15 mouse cellular contexts compared by ENCODE assay signal in genomic region chr13:73290206-73290605, GRCm38 (mm10). TPM values are rescaled to one million over a fixed set of nuclear protein-coding genes. Genes with fewer than 3 reads are reported as not detected.
DNase-seq lines count a peak whose midpoint lies in the region; ATAC-seq and TF ChIP-seq lines count a peak whose summit lies in the region.
"Had no signal": no experiment of that assay in that cellular context is flagged by ENCODE, and none has a peak within 500 bp of the region (broad histone marks: within the 10 kb centered on the region; RNA-seq: fewer than 3 reads in every experiment).

No protein-coding gene starts in this region.

- ATAC-seq in heart, embryonic 14.5 days (ENCODE audit: insufficient number of reproducible peaks, insufficient read depth, low FRiP score, low read depth), result 0 out of 2 replicates have a peak, but pooled peaks have one; percentile 22
- ATAC-seq: midbrain, embryonic 13.5 days had no signal

- 77% methylated on average over 6 of the region's 6 CpGs for WGBS in kidney, adult 2 months
- WGBS in heart, embryonic 14.5 days, result 58% methylated on average over 6 of the region's 6 CpGs

- peak overlapping the region; percentile 57 for H3K9ac ChIP-seq in heart, embryonic 14.5 days (ENCODE audit: low read length)
- H3K9ac ChIP-seq: forebrain, embryonic 12.5 days; midbrain, embryonic 13.5 days; neural tube, embryonic 12.5 days had no signal

- no peak overlapping the region for H3K4me2 ChIP-seq in heart, embryonic 14.5 days (ENCODE audit: low read length)
- H3K4me2 ChIP-seq: forebrain, embryonic 12.5 days; midbrain, embryonic 13.5 days; neural tube, embryonic 12.5 days had no signal

- H3K4me3 ChIP-seq in kidney, adult 2 months (ENCODE audit: insufficient read depth, low read depth, low read length), result no peak overlapping the region
- no peak overlapping the region for H3K4me3 ChIP-seq in heart, embryonic 14.5 days (ENCODE audit: control insufficient read depth in 1 of 2, insufficient read depth in 1 of 2, low read depth in 1 of 2, low read length in 2 of 2)
- H3K4me3 ChIP-seq: forebrain, embryonic 12.5 days; midbrain, embryonic 13.5 days; neural tube, embryonic 12.5 days had no signal

- no peaks in the 10 kb centered on the region for H3K9me3 ChIP-seq in heart, embryonic 14.5 days (ENCODE audit: control insufficient read depth, low read length)
- H3K9me3 ChIP-seq: forebrain, embryonic 12.5 days; midbrain, embryonic 13.5 days; neural tube, embryonic 12.5 days had no signal

- no peaks in the 10 kb centered on the region for H3K36me3 ChIP-seq in kidney, adult 2 months (ENCODE audit: control insufficient read depth, insufficient read depth, low read length)
- H3K36me3 ChIP-seq in heart, embryonic 14.5 days (ENCODE audit: control insufficient read depth, insufficient read depth, low read length), result no peaks in the 10 kb centered on the region
- H3K36me3 ChIP-seq: forebrain, embryonic 12.5 days; midbrain, embryonic 13.5 days; neural tube, embryonic 12.5 days had no signal

- no peaks in the 10 kb centered on the region for H3K27me3 ChIP-seq in kidney, adult 2 months (replicated peaks; ENCODE audit: control insufficient read depth, insufficient read depth, low read length)
- H3K27me3 ChIP-seq in heart, embryonic 14.5 days (ENCODE audit: control insufficient read depth, insufficient read depth, low read length), result no peaks in the 10 kb centered on the region
- H3K27me3 ChIP-seq: neural tube, embryonic 12.5 days had no signal

- peak; percentile 5 for DNase-seq in kidney, adult 2 months
- no peak for DNase-seq in kidney, postnatal 36 days
- peak; percentile 17 for DNase-seq in gonadal fat pad, adult 2 months (ENCODE audit: low read depth)
- peak; percentile 4 for DNase-seq in skeletal muscle tissue, adult 2 months (ENCODE audit: low read depth, low spot score)
- no peak for DNase-seq in T-cell, adult 2 months (ENCODE audit: low spot score)
- no peak for DNase-seq in frontal cortex, postnatal 10 days (ENCODE audit: low spot score in 2 of 2)
- DNase-seq in frontal cortex, adult 2 months (ENCODE audit: extremely low spot score in 1 of 2, low spot score in 1 of 2), result no peak
- DNase-seq: cerebellum, adult 9-11 months; kidney, adult 9 months; layer of hippocampus, adult 9-11 months had no signal

- TF ChIP-seq POLR2A in kidney, adult 2 months (IDR thresholded peaks at IDR 0.05; ENCODE audit: low read depth, low read length), result no peak

- no peaks in the 10 kb centered on the region for H3K4me1 ChIP-seq in kidney, adult 2 months (ENCODE audit: control insufficient read depth, insufficient read depth, low read length)
- peaks cover 29 to 35% of the 10 kb centered on the region in 2 experiments for H3K4me1 ChIP-seq in heart, embryonic 14.5 days (ENCODE audit: control insufficient read depth in 2 of 2, insufficient read depth in 2 of 2, low read length in 2 of 2)
- H3K4me1 ChIP-seq: forebrain, embryonic 12.5 days; midbrain, embryonic 13.5 days; neural tube, embryonic 12.5 days had no signal

- H3K27ac ChIP-seq in kidney, adult 2 months (ENCODE audit: insufficient read depth, low read depth, low read length), result no peak overlapping the region
- H3K27ac ChIP-seq in heart, embryonic 14.5 days (replicated peaks in 1 of 2; ENCODE audit: control insufficient read depth in 1 of 2, insufficient read depth in 1 of 2, low read depth in 2 of 2, low read length in 2 of 2), result peak overlapping the region; percentile 58 to 83
- H3K27ac ChIP-seq: forebrain, embryonic 12.5 days; midbrain, embryonic 13.5 days; neural tube, embryonic 12.5 days had no signal

- no peak for TF ChIP-seq CTCF in kidney, adult 2 months (conservative IDR thresholded peaks at IDR 0.05; ENCODE audit: insufficient read depth, insufficient read length, low read depth, low read length)

RNA-seq across cellular contexts. Expression of gene Irx4, which starts 29.9 kb away (rescaled TPM):
- 0.16 and 0.26 TPM in 2 replicates for polyA plus RNA-seq in kidney, adult 2 months (2012; rRNA removed)
- not detected in 2 replicates for polyA plus RNA-seq in gonadal fat pad, adult 2 months (2012; rRNA removed)
- 43.3 and 47.3 TPM in 2 replicates for polyA plus RNA-seq in heart, embryonic 14.5 days (2014; fragmentation: Nextera tagmentation; extraction: Ambion mirVana)
- polyA plus RNA-seq in frontal cortex, adult 2 months (2012; rRNA removed), result not detected in 2 replicates
- polyA plus RNA-seq: C2C12 had no signal

RNA-seq across cellular contexts. Expression of gene Mrpl36, which starts 38.1 kb away (rescaled TPM):
- 95.0 and 108 TPM in 2 replicates for polyA plus RNA-seq in kidney, adult 2 months (2012; rRNA removed)
- 73.7 and 74.3 TPM in 2 replicates for polyA plus RNA-seq in gonadal fat pad, adult 2 months (2012; rRNA removed)
- polyA plus RNA-seq in heart, embryonic 14.5 days (2014; fragmentation: Nextera tagmentation; extraction: Ambion mirVana), result 173 and 176 TPM in 2 replicates
- polyA plus RNA-seq in frontal cortex, adult 2 months (2012; rRNA removed), result 65.7 and 73.3 TPM in 2 replicates

RNA-seq across cellular contexts. Expression of gene Ndufs6, which starts 38.1 kb away (rescaled TPM):
- 191 and 319 TPM in 2 replicates for polyA plus RNA-seq in kidney, adult 2 months (2012; rRNA removed)
- 88.6 and 109 TPM in 2 replicates for polyA plus RNA-seq in gonadal fat pad, adult 2 months (2012; rRNA removed)
- 792 and 837 TPM in 2 replicates for polyA plus RNA-seq in heart, embryonic 14.5 days (2014; fragmentation: Nextera tagmentation; extraction: Ambion mirVana)
- 288 and 323 TPM in 2 replicates for polyA plus RNA-seq in frontal cortex, adult 2 months (2012; rRNA removed)

Comparison
In these comparisons a context has a peak if more than half of its experiments do, and no peak if none do; other contexts are left out.
1. DNase-seq: peak in kidney, adult 2 months (single experiment), gonadal fat pad, adult 2 months (single experiment) and skeletal muscle tissue, adult 2 months (single experiment); none in kidney, postnatal 36 days (0 of 2), T-cell, adult 2 months (single experiment), frontal cortex, postnatal 10 days (0 of 2) and frontal cortex, adult 2 months (0 of 2).
2. RNA of gene Irx4, which starts 29.9 kb away (polyA plus RNA-seq): 43.3 to 47.3 TPM in heart, embryonic 14.5 days; 0.16 to 0.26 TPM in kidney, adult 2 months, not detected in frontal cortex, adult 2 months and not detected in gonadal fat pad, adult 2 months; every median in the first group is over 10 times any median in the second.